Mouse (Mus musculus): Measurements from ENCODE around the gene Cnot11. TPM values are rescaled to one million over a fixed set of nuclear protein-coding genes. Genes with fewer than 3 reads are reported as not detected.
"Not testable (repeated sequence)": the region's sequence is repeated elsewhere in the genome, so short reads cannot be mapped to it uniquely, and the experiment has no call there.

Cnot11 gene
- polyA plus RNA-seq, 1 experiment from 2014 or later, result 34.8 TPM

DNA sequence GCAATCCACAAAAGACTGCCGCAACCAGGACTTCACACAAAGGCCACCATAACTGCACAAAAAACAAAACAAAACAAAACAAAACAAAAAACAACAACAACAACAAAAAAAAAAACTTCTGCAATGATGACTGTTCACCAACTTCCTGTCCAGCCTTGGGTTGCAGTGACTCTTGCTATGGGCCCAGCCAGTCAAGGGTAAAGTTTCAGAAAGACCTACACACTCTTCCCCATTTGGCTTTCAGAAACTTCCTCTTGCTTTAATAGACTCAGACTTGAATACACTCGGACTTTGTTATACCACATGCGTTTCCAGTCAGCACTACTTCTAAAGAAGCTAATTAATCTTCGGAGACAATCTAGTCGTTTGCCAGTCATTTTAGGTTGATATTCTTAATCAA lies 55.4 kb downstream of the Cnot11 start:
- H3K27me3 ChIP-seq (ENCODE audit: control insufficient read depth, insufficient read depth, low read length), result no peaks in the 10 kb centered on the region

GRCm38 (mm10) chr1:39591557-39591956 lies 56.8 kb downstream of the Cnot11 start:
- H3K4me1 ChIP-seq (ENCODE audit: control insufficient read depth, insufficient read depth, low read length); H3K9ac ChIP-seq (replicated peaks; ENCODE audit: low read length); H3K27me3 ChIP-seq (ENCODE audit: control insufficient read depth, insufficient read depth, low read length); H3K4me3 ChIP-seq (ENCODE audit: low read depth, low read length); H3K27ac ChIP-seq (replicated peaks; ENCODE audit: low read depth, low read length); H3K9me3 ChIP-seq (replicated peaks; ENCODE audit: control insufficient read depth, low read length); H3K36me3 ChIP-seq (replicated peaks; ENCODE audit: control insufficient read depth, insufficient read depth, low read depth, low read length); ATAC-seq (replicated peaks; ENCODE audit: insufficient number of reproducible peaks, low FRiP score, low TSS enrichment, low read depth); DNase-seq (ENCODE audit: low spot score); H3K4me2 ChIP-seq (ENCODE audit: low read depth, low read length): not testable (repeated sequence)
- WGBS, result 67% methylated on average over 1 of the region's 1 CpGs

More for the DNA sequence above, 55.4 kb downstream of the Cnot11 start:
- no peak for DNase-seq (ENCODE audit: low spot score)
- Histone ChIP-seq H3K4me2 (ENCODE audit: low read depth, low read length) (no peak overlapping the region), H3K36me3 (replicated peaks; ENCODE audit: control insufficient read depth, insufficient read depth, low read depth, low read length) (no peaks in the 10 kb centered on the region), H3K4me1 (ENCODE audit: control insufficient read depth, insufficient read depth, low read length) (no peaks in the 10 kb centered on the region), H3K27ac (replicated peaks; ENCODE audit: low read depth, low read length) (no peak overlapping the region), H3K9me3 (replicated peaks; ENCODE audit: control insufficient read depth, low read length) (no peaks in the 10 kb centered on the region), H3K9ac (replicated peaks; ENCODE audit: low read length) (no peak overlapping the region), H3K4me3 (ENCODE audit: low read depth, low read length) (no peak overlapping the region)
- 81% methylated on average over 5 of the region's 5 CpGs for WGBS
- ATAC-seq (replicated peaks; ENCODE audit: insufficient number of reproducible peaks, low FRiP score, low TSS enrichment, low read depth), result no peak

- no peak for ATAC-seq (replicated peaks; ENCODE audit: insufficient number of reproducible peaks, low FRiP score, low TSS enrichment, low read depth)
- Histone ChIP-seq H3K36me3 (replicated peaks; ENCODE audit: control insufficient read depth, insufficient read depth, low read depth, low read length) (no peaks in the 10 kb centered on the region), H3K4me1 (ENCODE audit: control insufficient read depth, insufficient read depth, low read length) (no peaks in the 10 kb centered on the region), H3K4me2 (ENCODE audit: low read depth, low read length) (no peak overlapping the region), H3K4me3 (ENCODE audit: low read depth, low read length) (no peak overlapping the region), H3K9ac (replicated peaks; ENCODE audit: low read length) (no peak overlapping the region), H3K27me3 (ENCODE audit: control insufficient read depth, insufficient read depth, low read length) (no peaks in the 10 kb centered on the region), H3K27ac (replicated peaks; ENCODE audit: low read depth, low read length) (no peak overlapping the region), H3K9me3 (replicated peaks; ENCODE audit: control insufficient read depth, low read length) (no peaks in the 10 kb centered on the region)
- DNase-seq (ENCODE audit: low spot score), result no peak
- WGBS, result 73% methylated on average over 4 of the region's 4 CpGs
Measured at GRCm38 (mm10) chr1:39592090-39592489, 57.3 kb downstream of the Cnot11 start.

GRCm38 (mm10) chr1:39593836-39594235 lies 59.0 kb downstream of the Cnot11 start:
- no peak for ATAC-seq (replicated peaks; ENCODE audit: insufficient number of reproducible peaks, low FRiP score, low TSS enrichment, low read depth)
- no peak overlapping the region for H3K27ac ChIP-seq (replicated peaks; ENCODE audit: low read depth, low read length)
- H3K9me3 ChIP-seq (replicated peaks; ENCODE audit: control insufficient read depth, low read length), result no peaks in the 10 kb centered on the region
- H3K27me3 ChIP-seq (ENCODE audit: control insufficient read depth, insufficient read depth, low read length), result no peaks in the 10 kb centered on the region
- no peak for DNase-seq (ENCODE audit: low spot score)
- H3K4me3 ChIP-seq (ENCODE audit: low read depth, low read length), result no peak overlapping the region
- no peaks in the 10 kb centered on the region for H3K4me1 ChIP-seq (ENCODE audit: control insufficient read depth, insufficient read depth, low read length)
- 81% methylated on average over 10 of the region's 10 CpGs for WGBS
- H3K4me2 ChIP-seq (ENCODE audit: low read depth, low read length), result no peak overlapping the region
- no peak overlapping the region for H3K9ac ChIP-seq (replicated peaks; ENCODE audit: low read length)
- no peaks in the 10 kb centered on the region for H3K36me3 ChIP-seq (replicated peaks; ENCODE audit: control insufficient read depth, insufficient read depth, low read depth, low read length)

Other genes starting within 250 kb of the Cnot11 start
- gene Rpl31, start 167.2 kb upstream of the Cnot11 start, polyA plus RNA-seq (2014; fragmentation: Nextera tagmentation; extraction: Ambion mirVana), result 507 and 521 TPM in 2 replicates
- 4.6 and 5.5 TPM in 2 replicates for gene Tbc1d8, start 56.2 kb upstream of the Cnot11 start, polyA plus RNA-seq (2014; fragmentation: Nextera tagmentation; extraction: Ambion mirVana)
- gene Rnf149, start 42.4 kb downstream of the Cnot11 start, polyA plus RNA-seq (2014; fragmentation: Nextera tagmentation; extraction: Ambion mirVana), result 25.2 and 27.7 TPM in 2 replicates
- gene Creg2, start 116.5 kb downstream of the Cnot11 start, polyA plus RNA-seq (2014; fragmentation: Nextera tagmentation; extraction: Ambion mirVana), result 0.07 and 0.22 TPM in 2 replicates
- 2.0 and 2.1 TPM in 2 replicates for gene Rfx8, start 186.0 kb downstream of the Cnot11 start, polyA plus RNA-seq (2014; fragmentation: Nextera tagmentation; extraction: Ambion mirVana)